Mouse (Mus musculus) Patski (cell line): Measurements from ENCODE around the gene Trf. TPM values are rescaled to one million over a fixed set of nuclear protein-coding genes. Genes with fewer than 3 reads are reported as not detected.

Experiments used
- ATAC-seq: fragments of 100-300 bp; one replicate; pipeline ENCODE4 v1.8.0; 2021
- CTCF ChIA-PET: fragments of 350-600 bp; sonication (Branson Sonifier 250); formaldehyde crosslinking; loops from one replicate; lab custom pipeline; 2022; ENCODE audit warnings: inconsistent platforms; lab: Charles Lee
- POLR2A ChIA-PET: fragments of 350-600 bp; sonication (Branson Sonifier 250); formaldehyde crosslinking; loops from one replicate; lab custom pipeline; 2022; ENCODE audit warnings: antibody characterized with exemption, inconsistent platforms; lab: Charles Lee
- DNase-seq: peaks from one replicate; pipeline ENCODE4 v3.0.0-alpha.2; 2011; ENCODE audit warnings: low read depth, low spot score
- H3K27me3 ChIP-seq: fragments of 371-371 bp; one replicate; pipeline ENCODE4 v1.5.1; 2021
- CTCF ChIP-seq: fragments of 100-300 bp; IDR thresholded peaks from one replicate; pipeline ENCODE4 v1.5.1; 2021
- in situ Hi-C: fragments of 300-500 bp; cut with MboI; formaldehyde crosslinking; loops from 3 replicates; pipeline ENCODE4 v1.11.1; 2018; ENCODE audit warnings: low pct_unique_long_range_greater_than_20kb, mixed read lengths
- polyA plus RNA-seq: library from polyadenylated mRNA; unstranded; gene quantifications from one replicate; pipeline ENCODE4 v1.2.3, GENCODE M21; 2021

The Trf gene
- polyA plus RNA-seq, 1 experiment from 2014 or later: not detected

DNA sequence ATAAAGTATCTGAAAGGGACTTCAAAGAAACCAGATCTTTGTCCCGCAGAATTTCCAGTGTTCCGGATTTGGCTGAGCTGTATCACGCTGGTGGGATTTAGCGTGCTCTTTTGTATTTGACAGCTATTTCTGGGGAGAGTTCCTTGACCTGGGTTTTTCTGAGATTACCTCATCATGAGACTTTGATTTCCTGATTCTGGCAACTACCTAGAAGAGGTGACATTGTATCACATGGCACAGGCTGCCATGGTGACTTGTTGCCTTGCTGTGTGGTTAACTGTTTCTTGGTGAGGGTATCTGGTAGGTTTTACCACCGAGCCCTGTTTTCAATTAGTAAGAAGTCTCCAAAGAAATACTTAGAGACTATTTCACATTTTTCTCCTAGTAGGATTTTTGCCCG is 9.2 kb upstream of the Trf start:
- no peak for ATAC-seq
- DNase-seq: no peak
- ChIA-PET CTCF (no interaction called here), POLR2A (interaction anchor here (0.6 kb wide), 1 partner anchor 29 kb away, joined by 3 read pairs; no protein-coding TSS in a partner anchor)
- peaks cover 38% of the 10 kb centered on the region for H3K27me3 ChIP-seq
- TF ChIP-seq CTCF: no peak
- in situ Hi-C loops: no loop called here

DNA sequence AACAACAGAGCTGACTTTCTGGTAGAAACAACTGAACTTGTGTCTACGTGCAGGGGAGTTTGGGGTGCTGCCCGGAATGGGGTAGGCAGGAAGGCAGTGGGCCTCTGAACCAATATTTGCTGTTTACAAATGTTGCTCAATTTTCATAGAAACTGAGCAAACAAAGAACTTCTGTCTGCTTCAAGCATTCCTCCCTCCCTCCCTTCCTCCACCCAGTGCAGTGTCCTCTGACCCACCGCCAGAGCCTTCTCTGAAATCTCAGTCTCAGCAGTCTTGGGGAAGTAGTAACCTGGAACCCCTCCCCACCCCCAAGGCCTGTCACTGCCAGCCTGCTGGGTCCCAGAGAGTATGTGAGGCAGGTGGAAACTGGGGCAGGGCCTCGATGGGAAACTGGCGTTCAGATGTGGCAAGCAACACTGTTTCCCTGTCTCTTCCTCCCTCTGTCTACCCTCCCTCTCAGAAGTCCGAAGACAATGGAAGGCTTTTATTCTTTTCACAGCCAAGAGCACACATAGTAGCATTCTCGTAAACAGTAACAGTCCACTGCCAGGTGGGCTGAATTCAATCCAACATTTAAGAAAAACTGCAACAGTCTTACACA is 4.4 kb upstream of the Trf start:
- TF ChIP-seq CTCF: no peak
- POLR2A ChIA-PET: no interaction called here
- peaks cover 19% of the 10 kb centered on the region for H3K27me3 ChIP-seq
- ATAC-seq (no peak), DNase-seq (no peak)
- CTCF ChIA-PET: interaction anchor here (0.7 kb wide), 1 partner anchor 81 kb away, joined by 3 read pairs; no protein-coding TSS in a partner anchor
- in situ Hi-C loops: no loop called here

DNA sequence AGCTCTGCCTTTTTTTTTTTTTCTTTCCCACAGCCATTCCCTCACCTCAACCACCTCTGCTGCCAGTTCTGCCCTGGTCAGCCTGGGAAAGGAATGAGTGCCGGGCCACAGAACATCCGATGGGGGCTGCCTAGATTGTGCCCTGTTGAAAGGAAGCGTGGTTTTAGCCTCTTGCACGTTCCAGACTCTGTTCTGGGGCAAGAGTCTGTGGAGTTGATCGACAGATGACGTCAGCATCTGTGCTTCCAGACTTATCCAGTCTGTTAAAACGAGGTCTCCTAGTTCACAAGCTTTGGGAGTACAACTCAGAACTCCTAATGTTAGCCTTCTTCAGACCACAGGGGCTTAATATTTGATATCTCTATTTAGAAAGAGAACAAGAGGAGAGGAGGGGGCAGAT is 3.8 kb upstream of the Trf start:
- ATAC-seq (no peak), DNase-seq (no peak)
- in situ Hi-C loops: no loop called here
- peaks cover 13% of the 10 kb centered on the region for H3K27me3 ChIP-seq
- POLR2A ChIA-PET: no interaction called here
- TF ChIP-seq CTCF: no peak
- CTCF ChIA-PET: no interaction called here

DNA sequence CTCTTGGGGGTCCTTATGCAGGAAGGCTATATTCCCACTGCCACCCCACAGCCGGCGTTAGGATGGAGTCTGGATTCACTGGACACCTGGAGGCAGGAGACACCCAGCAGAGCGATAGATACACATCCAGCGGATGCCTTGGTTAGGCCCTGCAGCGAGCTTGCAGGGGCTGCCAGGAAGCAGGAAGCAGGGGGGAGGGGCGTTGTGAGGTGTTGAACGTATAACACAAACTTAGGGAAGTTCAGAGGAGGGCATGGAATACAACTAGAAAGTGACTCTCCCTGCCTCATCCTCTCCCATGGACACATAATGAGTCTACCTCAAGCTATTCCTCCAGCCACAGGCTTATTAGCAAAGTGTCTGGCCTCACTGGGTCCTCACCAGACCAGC is 2.8 kb upstream of the Trf start:
- POLR2A ChIA-PET: no interaction called here
- CTCF ChIA-PET: no interaction called here
- peaks cover 14% of the 10 kb centered on the region for H3K27me3 ChIP-seq
- TF ChIP-seq CTCF: no peak
- DNase-seq: no peak
- in situ Hi-C loops: no loop called here
- no peak for ATAC-seq

DNA sequence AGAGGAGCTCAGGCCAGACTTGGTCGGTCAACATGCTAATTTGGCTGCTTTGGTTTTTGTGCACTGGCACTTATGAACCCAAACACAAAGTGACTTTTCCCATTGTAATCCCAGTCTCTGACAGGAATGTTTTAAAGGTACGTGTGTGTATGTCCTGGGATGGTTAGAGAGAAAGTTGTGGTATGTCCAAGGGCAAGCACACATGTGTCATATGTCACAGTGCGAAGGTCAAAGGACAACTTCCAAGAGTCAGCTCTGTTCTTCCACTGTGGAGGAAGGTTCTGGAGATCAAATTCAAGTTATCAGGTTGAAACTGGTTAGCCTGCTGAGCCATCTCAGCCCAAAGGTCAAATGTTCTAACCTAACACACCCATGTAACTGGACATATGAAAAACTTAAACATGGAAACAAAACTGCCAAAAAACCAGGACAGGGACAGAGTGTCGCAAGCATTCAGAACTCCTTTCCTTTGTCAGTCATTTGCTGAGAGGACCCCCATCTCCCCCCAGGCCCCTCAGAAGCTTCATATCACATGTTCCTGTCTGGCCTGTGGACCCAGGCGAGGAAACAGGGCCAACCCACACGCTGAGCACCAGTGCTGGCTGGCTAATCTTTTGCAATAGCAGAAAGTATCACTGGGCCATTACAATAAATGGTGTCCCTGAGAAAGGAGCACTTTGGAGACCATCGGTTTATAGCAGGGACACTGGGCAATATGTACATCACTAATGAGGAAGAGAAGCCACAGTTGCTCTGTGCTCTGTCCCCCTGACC is 2.2 kb upstream of the Trf start:
- in situ Hi-C loops: no loop called here
- no peak for ATAC-seq
- CTCF ChIA-PET: no interaction called here

DNA sequence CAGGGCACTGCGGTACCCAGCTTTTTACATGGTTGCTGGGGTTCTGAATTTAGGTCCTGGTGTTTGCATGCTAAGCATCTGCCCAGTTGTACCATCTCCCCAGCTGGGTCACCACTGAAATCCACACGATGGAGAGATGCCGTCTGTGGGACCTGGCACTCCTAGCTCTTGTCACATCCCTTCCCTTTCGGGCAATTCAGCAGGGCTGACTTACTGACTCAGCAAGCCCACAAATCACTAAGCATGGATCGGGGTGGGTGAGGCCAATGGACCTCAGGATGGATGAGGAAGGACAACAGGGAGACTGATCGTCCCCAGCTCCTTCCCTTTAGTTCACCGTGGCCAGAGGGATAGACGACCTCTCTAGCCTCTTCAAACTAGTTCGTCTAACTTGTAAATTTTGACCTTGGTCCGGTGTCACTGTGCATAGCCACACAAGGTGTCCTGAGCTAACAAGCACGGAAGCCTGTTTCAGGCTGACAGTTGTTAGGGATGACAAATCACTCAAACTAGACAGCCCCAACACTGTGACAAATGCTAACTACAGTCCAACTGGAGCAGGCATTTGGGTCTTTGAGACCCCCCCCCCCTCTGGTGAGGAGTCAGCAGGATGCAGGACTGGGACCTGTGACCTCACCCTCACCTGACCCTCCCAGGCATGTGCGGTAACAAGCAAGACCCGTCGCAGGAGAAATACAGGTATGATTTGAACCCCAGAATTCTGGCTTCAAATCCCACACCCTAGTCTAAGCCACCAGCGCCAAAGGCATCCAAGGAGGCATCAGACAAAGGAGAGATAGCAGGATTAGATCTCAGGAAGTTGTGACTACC is 992 bp downstream of the Trf start:
- ChIA-PET CTCF (no interaction called here), POLR2A (no interaction called here)
- no peak for TF ChIP-seq CTCF
- no peak for ATAC-seq
- peaks cover 11% of the 10 kb centered on the region for H3K27me3 ChIP-seq
- in situ Hi-C loops: no loop called here
- no peak for DNase-seq

More for the DNA sequence above, 2.2 kb upstream of the Trf start:
- DNase-seq: no peak
- peaks cover 16% of the 10 kb centered on the region for H3K27me3 ChIP-seq
- POLR2A ChIA-PET: no interaction called here
- no peak for TF ChIP-seq CTCF

DNA sequence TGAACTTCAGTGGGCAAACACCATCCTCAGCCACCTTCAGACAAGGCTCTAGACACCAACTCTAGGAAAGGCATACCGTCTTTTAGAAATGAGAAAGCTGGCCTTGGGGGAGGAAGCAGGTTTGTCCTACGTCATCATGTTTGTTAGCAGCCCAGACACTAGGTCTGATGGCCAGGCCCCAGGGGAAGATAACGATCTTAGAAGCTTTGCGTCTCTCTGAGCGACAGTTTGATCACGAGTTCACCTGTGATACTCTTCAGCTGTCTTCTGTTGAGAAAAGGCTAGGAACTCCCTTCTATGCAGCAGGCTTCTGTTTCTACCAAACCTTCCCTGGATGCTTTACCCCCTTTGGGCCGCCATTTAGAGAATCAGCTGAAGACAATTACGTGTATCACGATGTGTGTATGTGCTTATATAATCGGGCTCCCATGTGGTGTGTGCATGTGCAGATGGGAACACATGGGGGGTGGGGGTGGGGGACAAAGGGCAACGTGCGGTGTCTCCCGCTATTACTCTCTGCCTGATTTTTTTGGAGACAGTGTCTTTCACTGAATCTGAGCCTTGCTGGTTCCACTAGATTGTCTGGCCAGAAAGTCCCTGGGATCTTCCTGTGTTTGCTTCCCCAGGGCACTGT is 1.8 kb downstream of the Trf start:
- POLR2A ChIA-PET: no interaction called here
- TF ChIP-seq CTCF: no peak
- no peak for DNase-seq
- in situ Hi-C loops: no loop called here
- peaks cover 11% of the 10 kb centered on the region for H3K27me3 ChIP-seq
- no peak for ATAC-seq
- CTCF ChIA-PET: no interaction called here

DNA sequence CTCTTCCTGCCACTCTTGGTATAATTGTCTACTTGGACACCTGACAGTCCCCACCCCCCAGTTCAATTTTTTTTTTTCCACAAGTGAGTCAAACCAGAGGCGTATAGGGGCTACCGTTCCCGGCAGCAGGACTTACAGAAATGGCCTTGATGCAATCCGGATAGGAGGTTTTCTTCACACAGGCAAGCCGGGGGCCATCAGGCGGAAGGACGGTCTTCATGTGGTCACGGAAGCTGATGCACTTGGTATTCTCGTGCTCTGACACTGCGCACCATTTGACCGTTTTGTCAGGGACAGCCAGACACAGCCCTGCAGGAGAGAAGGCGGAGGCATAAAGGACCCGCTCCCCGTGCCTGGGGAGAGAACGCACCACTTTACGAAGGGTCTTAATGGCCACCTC is 2.5 kb downstream of the Trf start:
- H3K27me3 ChIP-seq: peaks cover 11% of the 10 kb centered on the region
- TF ChIP-seq CTCF: no peak
- POLR2A ChIA-PET: no interaction called here
- in situ Hi-C loops: no loop called here
- CTCF ChIA-PET: no interaction called here
- ATAC-seq (no peak), DNase-seq (no peak)

DNA sequence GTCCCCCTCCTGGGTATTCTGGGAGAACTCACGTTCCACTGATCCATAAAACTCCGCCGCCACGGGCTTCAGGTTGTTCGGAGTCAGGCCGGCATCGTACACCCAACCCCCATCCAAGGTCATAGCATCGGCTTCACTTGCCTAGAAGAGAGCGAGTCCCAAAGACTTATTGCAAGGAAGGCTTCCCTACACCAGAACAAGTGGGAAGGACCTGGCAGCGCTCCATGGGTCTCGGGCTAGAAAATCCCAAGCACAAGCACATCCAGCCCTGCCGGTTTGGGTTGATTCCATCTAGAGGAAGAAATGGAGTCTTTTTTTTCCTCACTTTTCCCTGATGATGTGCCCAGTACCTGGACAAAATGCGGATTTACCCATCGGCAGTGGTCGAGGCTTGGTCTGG is 3.4 kb downstream of the Trf start:
- DNase-seq (no peak), ATAC-seq (no peak)
- in situ Hi-C loops: no loop called here
- H3K27me3 ChIP-seq: peaks cover 11% of the 10 kb centered on the region
- ChIA-PET POLR2A (no interaction called here), CTCF (no interaction called here)
- no peak for TF ChIP-seq CTCF

DNA sequence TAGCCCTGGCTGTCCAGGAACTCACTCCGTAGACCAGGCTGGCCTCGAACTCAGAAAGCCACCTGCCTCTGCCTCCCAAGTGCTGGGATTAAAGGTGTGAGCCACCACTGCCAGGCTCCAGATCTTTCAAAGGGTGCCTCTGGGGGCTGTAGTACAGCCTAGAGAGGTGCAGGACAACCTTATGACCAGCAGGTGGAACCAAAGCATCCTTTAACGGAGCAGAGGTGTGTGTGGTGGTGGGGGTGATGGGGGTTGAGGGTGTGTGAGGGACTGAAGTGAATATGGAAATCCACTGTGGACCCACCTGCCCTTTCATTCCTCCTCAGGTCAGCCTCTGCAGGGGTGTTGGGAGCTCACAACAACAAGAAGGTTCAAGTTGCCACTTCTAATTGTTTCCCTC is 4.8 kb downstream of the Trf start:
- ATAC-seq (no peak), DNase-seq (no peak)
- in situ Hi-C loops: no loop called here
- POLR2A ChIA-PET: no interaction called here
- CTCF ChIA-PET: no interaction called here
- TF ChIP-seq CTCF: no peak
- H3K27me3 ChIP-seq: peaks cover 11% of the 10 kb centered on the region
